Mouse (Mus musculus) megakaryocyte, embryonic 14.5 days (primary cell): ENCODE results near the gene Foxr2. TPM values are rescaled to one million over a fixed set of nuclear protein-coding genes. Genes with fewer than 3 reads are reported as not detected.

Experiments used
- H3K27me3 ChIP-seq: replicated peaks from 2 replicates; pipeline ENCODE3; 2012; ENCODE audit warnings: inconsistent platforms
- H3K36me3 ChIP-seq: replicated peaks from 2 replicates; pipeline ENCODE3; 2012; ENCODE audit warnings: low read length, inconsistent platforms, mixed read lengths
- H3K4me1 ChIP-seq: 2 replicates; pipeline ENCODE4 v1.6.1; 2012; ENCODE audit warnings: inconsistent platforms
- H3K4me3 ChIP-seq: replicated peaks from 2 replicates; pipeline ENCODE3; 2012; ENCODE audit warnings: moderate library complexity, mild to moderate bottlenecking, inconsistent platforms
- H3K9me3 ChIP-seq: 2 replicates; pipeline ENCODE4 v1.6.1; 2012; ENCODE audit warnings: inconsistent platforms
- FLI1 ChIP-seq: IDR thresholded peaks from 2 replicates; pipeline ENCODE4 v1.6.1; 2012; ENCODE audit warnings: low read length, inconsistent platforms, mixed read lengths
- GATA1 ChIP-seq: IDR thresholded peaks from 3 replicates; pipeline ENCODE4 v1.6.1; 2012; ENCODE audit warnings: mixed read lengths, low read length, inconsistent platforms, borderline replicate concordance
- polyA plus RNA-seq: library from polyadenylated mRNA; stranded (reverse); fragments of >175 nt; gene quantifications from 2 replicates; pipeline ENCODE4 v1.2.3, GENCODE M21; 2012; ENCODE audit warnings: low replicate concordance; ENCODE audit not compliant: insufficient read depth

Gene Foxr2
- polyA plus RNA-seq: not detected in 2 replicates

DNA sequence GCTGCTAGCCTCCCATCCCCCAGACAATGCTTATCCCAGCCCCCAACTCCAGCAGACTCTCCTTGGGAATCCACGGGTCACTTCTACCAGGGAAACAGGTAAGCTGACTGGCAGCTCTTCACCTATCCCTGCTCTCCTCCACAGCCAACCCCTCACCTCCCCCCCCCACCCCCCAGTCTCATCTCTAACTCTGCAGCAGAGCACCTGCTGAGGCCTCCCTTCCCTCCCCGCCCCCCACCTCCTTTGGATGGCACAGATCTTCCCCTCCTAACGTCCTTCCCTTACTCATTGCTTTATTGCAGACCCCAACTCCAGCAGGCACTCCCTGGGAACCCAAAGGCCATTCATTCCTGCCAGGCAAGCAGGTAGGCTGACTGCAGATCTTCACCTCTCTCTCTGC is at the start of gene Foxr2:
Gene Foxr2 (plus strand): TSS at position 301 of the 400 bp plus-strand sequence.
- no peaks in the 10 kb centered on the region for H3K9me3 ChIP-seq
- H3K4me1 ChIP-seq: no peaks in the 10 kb centered on the region
- H3K27me3 ChIP-seq: peaks cover 16% of the 10 kb centered on the region
- TF ChIP-seq GATA1: no peak
- no peak for TF ChIP-seq FLI1
- no peaks in the 10 kb centered on the region for H3K36me3 ChIP-seq
- no peak within 1 kb of the TSS for H3K4me3 ChIP-seq

DNA sequence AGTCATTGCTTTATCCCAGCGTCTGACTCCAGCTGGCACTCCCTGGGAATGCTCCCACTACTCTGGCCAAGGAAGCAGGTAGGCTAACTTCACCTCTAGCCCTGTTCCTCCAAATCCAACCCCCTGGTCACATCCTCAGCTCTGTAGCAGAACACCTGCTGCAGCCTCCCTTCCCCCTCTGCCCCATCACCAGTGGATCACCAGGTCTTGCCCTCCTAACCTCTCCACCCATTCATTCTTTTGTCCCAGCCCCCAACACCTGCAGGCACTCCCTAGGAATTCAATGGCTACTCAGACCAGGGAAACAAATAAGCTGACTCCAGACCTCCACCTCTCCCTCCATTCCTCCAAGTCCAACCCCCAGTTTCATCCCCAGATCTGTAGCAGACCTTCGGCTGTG is 427 bp downstream of the Foxr2 start:
- no peak overlapping the region for H3K4me3 ChIP-seq
- peaks cover 16% of the 10 kb centered on the region for H3K27me3 ChIP-seq
- no peaks in the 10 kb centered on the region for H3K4me1 ChIP-seq
- no peak for TF ChIP-seq FLI1
- no peaks in the 10 kb centered on the region for H3K9me3 ChIP-seq
- H3K36me3 ChIP-seq: no peaks in the 10 kb centered on the region

DNA sequence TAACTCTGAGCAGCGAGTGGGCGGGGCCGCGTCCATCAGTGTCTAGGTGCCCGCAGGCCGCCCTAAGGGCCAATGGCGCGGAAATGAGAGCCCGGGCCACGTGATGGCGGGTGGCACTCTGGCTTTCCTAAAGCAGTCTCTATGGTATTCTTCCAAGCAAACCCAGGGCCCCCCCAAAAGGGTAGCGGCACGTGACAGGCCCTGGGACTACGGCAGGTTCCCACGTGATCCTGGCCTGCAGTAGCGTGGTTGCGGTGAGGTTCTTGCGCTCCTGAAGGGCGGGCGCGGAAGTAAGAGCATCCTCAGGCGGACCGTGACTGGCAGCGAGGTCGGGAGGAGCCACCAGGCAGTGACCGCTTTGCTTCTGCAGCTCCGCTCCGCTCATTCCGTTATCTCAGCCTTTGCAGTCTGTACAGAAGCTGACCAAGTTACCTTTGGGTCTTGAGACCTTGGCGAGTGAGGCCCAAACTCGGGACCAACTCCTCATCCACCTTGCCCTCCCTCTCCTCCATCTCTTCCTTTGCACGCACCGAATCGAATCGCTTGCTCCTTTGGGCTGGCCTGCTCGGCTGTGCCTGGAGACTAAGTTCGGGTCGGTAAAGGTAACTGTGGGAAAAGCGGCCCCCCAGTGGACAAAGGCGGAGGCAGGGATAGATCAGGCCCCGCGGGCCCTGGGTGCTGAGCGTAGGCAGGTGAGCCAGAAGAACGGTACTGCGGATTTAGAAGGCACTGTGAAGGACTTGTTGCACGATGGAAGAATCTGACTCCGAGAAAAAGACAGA is 21.3 kb downstream of the Foxr2 start, which contains the start of gene Rragb:
Gene Rragb (plus strand): TSS at position 248 of the 782 bp plus-strand sequence.
- TF ChIP-seq FLI1 (no peak), GATA1 (no peak)
- peaks cover 9% of the 10 kb centered on the region for H3K4me1 ChIP-seq
- H3K9me3 ChIP-seq: no peaks in the 10 kb centered on the region
- H3K27me3 ChIP-seq: peaks cover 16% of the 10 kb centered on the region
- peak within 1 kb of the TSS; percentile 93 for H3K4me3 ChIP-seq
- no peaks in the 10 kb centered on the region for H3K36me3 ChIP-seq

DNA sequence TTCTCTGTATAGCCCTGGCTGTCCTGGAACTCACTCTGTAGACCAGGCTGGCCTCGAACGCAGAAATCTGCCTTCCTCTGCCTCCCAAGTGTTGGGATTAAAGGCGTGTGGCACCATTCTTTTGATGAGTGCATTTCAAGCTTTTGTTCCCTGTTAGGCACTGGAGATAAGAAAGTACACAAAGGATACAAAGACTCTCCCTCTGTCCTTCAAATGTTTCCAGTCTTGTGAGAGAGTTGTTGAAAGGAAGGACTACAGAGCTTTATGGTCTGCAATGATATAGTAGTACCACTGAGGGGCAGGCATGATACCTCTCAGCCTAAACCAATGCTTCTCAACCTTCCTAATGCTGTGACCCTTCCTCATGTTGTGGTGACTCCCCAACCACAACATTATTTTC is 24.1 kb downstream of the Foxr2 start:
- no peaks in the 10 kb centered on the region for H3K9me3 ChIP-seq
- no peak overlapping the region for H3K4me3 ChIP-seq
- no peaks in the 10 kb centered on the region for H3K36me3 ChIP-seq
- peaks cover 9% of the 10 kb centered on the region for H3K4me1 ChIP-seq
- TF ChIP-seq FLI1 (no peak), GATA1 (no peak)
- peaks cover 13% of the 10 kb centered on the region for H3K27me3 ChIP-seq

DNA sequence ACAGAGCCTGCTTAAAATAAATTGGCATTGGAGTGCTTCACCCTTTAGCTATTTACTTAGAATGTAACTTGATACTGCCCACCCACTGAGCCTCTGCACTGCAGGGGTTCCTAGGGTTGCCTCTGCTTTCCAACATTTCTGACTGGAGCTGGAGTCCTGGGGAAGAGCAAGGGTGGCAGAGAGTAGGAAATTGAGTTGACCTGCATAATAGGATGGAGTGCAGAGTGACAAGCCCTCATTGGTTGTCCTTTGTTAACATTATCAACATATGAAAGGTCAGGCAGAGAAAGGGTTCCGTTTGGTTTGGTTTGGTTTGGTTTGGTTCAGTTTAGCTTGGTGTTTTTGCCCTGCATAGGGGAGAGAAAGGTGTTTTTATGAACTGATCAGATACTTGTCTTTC is 33.2 kb downstream of the Foxr2 start:
- Histone ChIP-seq H3K4me3 (no peak overlapping the region), H3K9me3 (no peaks in the 10 kb centered on the region), H3K36me3 (no peaks in the 10 kb centered on the region), H3K4me1 (peaks cover 4% of the 10 kb centered on the region; the same call in 1 of the 2 replicates), H3K27me3 (no peaks in the 10 kb centered on the region)
- no peak for TF ChIP-seq FLI1
- TF ChIP-seq GATA1: no peak

DNA sequence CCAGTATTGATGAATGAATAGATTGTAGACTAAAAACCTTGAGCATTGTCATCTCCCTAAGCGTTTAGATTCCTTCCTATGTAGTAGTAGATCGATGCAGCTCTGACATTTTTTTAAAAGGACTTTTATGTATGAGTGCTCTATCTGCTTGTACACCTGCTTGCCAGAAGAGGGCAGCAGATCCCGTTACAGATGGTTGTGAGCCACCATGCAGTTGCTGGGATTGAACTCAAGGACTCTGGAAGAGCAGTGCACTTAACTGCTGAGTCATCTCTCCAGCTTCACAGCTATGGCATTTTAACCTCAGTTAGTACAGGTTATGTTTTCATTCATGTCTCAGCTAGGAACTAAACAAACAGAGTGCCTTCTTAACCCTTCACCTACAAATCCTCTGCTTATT is 36.7 kb downstream of the Foxr2 start:
- H3K4me1 ChIP-seq: peaks cover 12% of the 10 kb centered on the region; the same call in 1 of the 2 replicates
- H3K27me3 ChIP-seq: no peaks in the 10 kb centered on the region
- TF ChIP-seq GATA1 (no peak), FLI1 (no peak)
- no peaks in the 10 kb centered on the region for H3K36me3 ChIP-seq
- H3K4me3 ChIP-seq: no peak overlapping the region
- no peaks in the 10 kb centered on the region for H3K9me3 ChIP-seq

DNA sequence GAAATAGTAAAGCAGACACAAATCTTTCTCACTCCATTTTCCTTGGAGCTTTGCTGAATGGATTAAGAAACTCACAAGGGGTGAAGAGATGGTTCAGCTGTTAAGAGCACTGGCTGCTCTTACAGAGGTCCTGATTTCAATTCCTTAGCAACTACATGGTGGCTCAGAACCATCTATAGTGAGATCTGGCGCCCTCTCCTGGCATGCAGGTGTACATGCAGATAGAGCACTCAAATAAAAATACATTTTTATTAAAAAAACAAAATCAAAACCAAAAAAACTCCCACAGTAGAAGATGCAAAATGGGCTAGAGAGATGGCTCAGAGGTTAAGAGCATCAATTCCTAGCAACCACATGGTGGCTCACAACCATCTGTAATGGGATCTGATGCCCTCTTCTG is 56.2 kb downstream of the Foxr2 start:
- H3K4me3 ChIP-seq: no peak overlapping the region

DNA sequence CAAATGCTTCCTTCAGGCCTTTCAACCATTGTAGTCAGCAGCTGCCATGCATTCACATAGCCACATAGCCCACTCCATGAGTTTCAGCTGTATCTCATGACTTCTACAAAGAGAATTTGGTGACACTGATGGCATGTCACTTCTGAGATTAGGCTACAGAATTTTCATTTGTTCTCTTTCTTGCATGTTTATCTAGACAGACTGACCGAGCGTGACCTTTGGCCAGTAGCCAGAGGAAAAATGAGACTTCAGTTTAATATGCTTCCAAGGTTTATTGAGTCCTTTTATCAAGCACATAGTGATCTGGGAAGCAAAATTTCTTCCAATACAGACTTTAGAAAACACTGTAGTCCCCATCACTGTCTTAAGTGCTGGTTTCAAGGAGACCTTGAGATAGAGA is 63.6 kb downstream of the Foxr2 start:
- Histone ChIP-seq H3K9me3 (no peaks in the 10 kb centered on the region), H3K4me1 (no peaks in the 10 kb centered on the region), H3K27me3 (peaks cover 2% of the 10 kb centered on the region), H3K36me3 (no peaks in the 10 kb centered on the region), H3K4me3 (no peak overlapping the region)
- TF ChIP-seq GATA1: no peak
- no peak for TF ChIP-seq FLI1

More for the DNA sequence above, 56.2 kb downstream of the Foxr2 start:
- no peaks in the 10 kb centered on the region for H3K9me3 ChIP-seq
- no peaks in the 10 kb centered on the region for H3K27me3 ChIP-seq
- H3K36me3 ChIP-seq: no peaks in the 10 kb centered on the region
- TF ChIP-seq FLI1 (no peak), GATA1 (no peak)
- no peaks in the 10 kb centered on the region for H3K4me1 ChIP-seq

Other genes starting within 250 kb of the Foxr2 start
- 0.10 TPM in 1 of 2 replicates, not detected in the other for gene Usp51, start 112.3 kb upstream of the Foxr2 start, polyA plus RNA-seq
- not detected in 2 replicates for gene Mageh1, start 81.2 kb upstream of the Foxr2 start, polyA plus RNA-seq
- 0.75 TPM in 1 of 2 replicates, not detected in the other for gene Rragb, start 21.2 kb downstream of the Foxr2 start, polyA plus RNA-seq
- 0.34 and 6.1 TPM in 2 replicates for gene Klf8, start 118.7 kb downstream of the Foxr2 start, polyA plus RNA-seq